Mouse (Mus musculus) thymus, adult 2 months (tissue): ENCODE data around the gene Ms4a4b. TPM values are rescaled to one million over a fixed set of nuclear protein-coding genes. Genes with fewer than 3 reads are reported as not detected.
"Not testable (repeated sequence)": the region's sequence is repeated elsewhere in the genome, so short reads cannot be mapped to it uniquely, and the experiment has no call there.

Experiments
- DNase-seq: peaks from one replicate; pipeline ENCODE4 v3.0.0; 2021
- H3K27ac ChIP-seq: fragments of 200-500 bp; 2 replicates; pipeline ENCODE4 v1.5.1; 2012; ENCODE audit warnings: low read length, control low read depth; ENCODE audit not compliant: control insufficient read depth, insufficient read depth
- H3K27me3 ChIP-seq: fragments of 200-500 bp; 2 replicates; pipeline ENCODE4 v1.6.1; 2012; ENCODE audit warnings: mild to moderate bottlenecking, low read length, moderate library complexity, mixed read lengths; ENCODE audit not compliant: control insufficient read depth, insufficient read depth
- H3K36me3 ChIP-seq: fragments of 200-500 bp; 2 replicates; pipeline ENCODE4 v1.6.1; 2012; ENCODE audit warnings: mild to moderate bottlenecking, low read length, moderate library complexity; ENCODE audit not compliant: control insufficient read depth, insufficient read depth
- H3K4me1 ChIP-seq: fragments of 200-500 bp; replicated peaks from 2 replicates; pipeline ENCODE4 v1.6.1; 2012; ENCODE audit warnings: low read length; ENCODE audit not compliant: control insufficient read depth, insufficient read depth
- H3K4me3 ChIP-seq: fragments of 200-500 bp; 2 replicates; pipeline ENCODE4 v1.5.1; 2012; ENCODE audit warnings: mild to moderate bottlenecking, low read length, control low read depth, moderate library complexity; ENCODE audit not compliant: control insufficient read depth, insufficient read depth
- CTCF ChIP-seq: fragments of 200-500 bp; IDR thresholded peaks from 2 replicates; pipeline ENCODE4 v1.5.1; 2012; ENCODE audit warnings: mild to moderate bottlenecking, control low read depth, low read length, moderate library complexity, borderline replicate concordance; ENCODE audit not compliant: control insufficient read depth, poor library complexity, insufficient read depth; ENCODE audit errors: extremely low read depth
- POLR2A ChIP-seq: fragments of 200-500 bp; IDR thresholded peaks from 2 replicates; pipeline ENCODE4 v1.6.1; 2012; ENCODE audit warnings: mild to moderate bottlenecking, low read length, control low read depth, moderate library complexity; ENCODE audit not compliant: control insufficient read depth, poor library complexity, insufficient read depth; ENCODE audit errors: extremely low read depth
- WGBS: fragments of 180-500 bp; shearing (Covaris S2); methylation state at CpG from one replicate; pipeline ENCODE4 v1.1.7; 2018; 5-methylcytosine and 5-hydroxymethylcytosine counted together
- polyA plus RNA-seq: library from polyadenylated mRNA; depleted of rRNA; stranded (reverse); fragments of >200 nt; gene quantifications from 2 replicates; pipeline ENCODE4 v1.2.3, GENCODE M21; 2012

The Ms4a4b gene
- polyA plus RNA-seq, 1 experiment: 57.3 TPM

DNA sequence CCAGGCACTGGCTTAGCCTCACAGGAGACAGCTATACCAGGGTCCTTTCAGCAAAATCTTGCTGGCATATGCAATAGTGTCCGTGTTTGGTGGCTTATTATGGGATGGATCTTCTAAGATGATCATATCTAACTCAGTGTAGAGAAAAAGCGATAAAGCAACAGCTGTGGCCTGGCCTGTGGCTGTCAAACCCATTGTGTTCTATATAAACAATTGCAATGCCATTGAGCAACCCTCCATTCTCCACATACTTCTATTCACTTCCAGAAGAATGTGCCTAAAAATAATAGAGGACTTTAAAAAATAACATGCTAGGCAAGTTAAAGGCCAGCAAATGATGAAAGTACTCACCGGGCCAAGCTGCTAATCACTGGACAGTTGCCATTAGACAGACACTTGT is 27.8 kb upstream of the Ms4a4b start:
- Histone ChIP-seq H3K4me1 (peaks cover 10% of the 10 kb centered on the region), H3K27me3 (no peaks in the 10 kb centered on the region), H3K36me3 (no peaks in the 10 kb centered on the region), H3K27ac (no peak overlapping the region), H3K4me3 (no peak overlapping the region)
- WGBS: 90% methylated on average over 3 of the region's 3 CpGs
- TF ChIP-seq POLR2A (no peak), CTCF (no peak)
- DNase-seq: no peak

DNA sequence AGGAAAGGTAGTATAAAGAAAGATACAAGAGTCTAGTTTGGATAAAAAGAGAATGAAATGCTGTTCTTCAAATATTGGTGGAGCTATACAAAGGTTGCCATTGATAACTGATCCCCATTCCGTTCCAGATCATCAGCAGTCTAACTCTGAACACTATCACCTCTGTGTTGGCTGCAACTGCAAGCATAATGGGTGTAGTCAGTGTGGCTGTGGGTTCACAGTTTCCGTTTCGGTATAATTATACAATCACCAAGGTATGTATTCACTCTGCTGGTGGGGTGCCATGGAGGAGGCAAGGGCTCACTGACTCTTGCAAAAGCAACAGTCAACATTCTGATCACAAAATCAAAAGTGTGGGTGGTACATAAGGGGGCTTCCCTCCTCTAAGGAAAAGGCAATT is 24.5 kb upstream of the Ms4a4b start:
- H3K36me3 ChIP-seq, DNase-seq, H3K4me1 ChIP-seq, H3K4me3 ChIP-seq, H3K27ac ChIP-seq, H3K27me3 ChIP-seq: not testable (repeated sequence)
- 77% methylated on average over 3 of the region's 3 CpGs for WGBS

GRCm38 (mm10) chr19:11431209-11431608 is 12.1 kb upstream of the Ms4a4b start:
- 91% methylated on average over 1 of the region's 1 CpGs for WGBS
- not testable (repeated sequence) for H3K4me3 ChIP-seq, H3K4me1 ChIP-seq, DNase-seq, H3K27me3 ChIP-seq, H3K36me3 ChIP-seq, H3K27ac ChIP-seq

DNA sequence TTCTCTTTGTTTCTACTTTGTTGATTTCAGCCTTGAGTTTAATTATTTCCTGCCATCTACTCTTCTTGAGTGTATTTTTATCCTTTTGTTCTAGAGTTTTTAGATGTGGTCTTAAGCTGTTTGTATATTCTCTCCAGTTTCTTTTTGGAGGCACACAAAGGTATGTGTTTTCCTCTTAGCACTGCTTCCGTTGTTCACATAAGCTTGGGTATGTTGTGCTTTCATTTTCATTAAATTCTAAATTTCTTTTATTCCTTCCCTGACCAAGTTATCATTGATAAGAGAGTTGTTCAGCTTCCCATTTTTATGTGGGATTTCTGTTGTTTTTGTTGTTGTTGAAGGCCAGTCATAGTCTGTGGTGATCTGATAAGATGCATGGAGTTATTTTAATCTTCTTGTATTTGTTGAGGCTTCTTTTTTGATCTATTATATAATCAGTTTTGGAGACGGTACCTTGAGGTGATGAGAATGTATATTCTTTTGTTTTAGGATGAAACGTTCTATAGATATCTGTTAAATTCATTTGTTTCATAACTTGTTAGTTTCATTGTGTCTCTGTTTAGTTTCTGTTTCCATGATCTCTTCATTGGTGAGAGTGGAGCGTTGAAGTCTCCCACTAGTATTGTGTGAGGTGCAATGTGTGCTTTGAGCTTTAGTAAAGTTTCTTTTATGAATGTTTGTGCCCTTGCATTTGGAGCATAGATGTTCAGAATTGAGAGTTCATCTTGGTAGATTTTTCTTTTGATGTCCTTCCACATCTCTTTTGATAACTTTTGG is 8.1 kb upstream of the Ms4a4b start:
- Histone ChIP-seq H3K36me3 (no peaks in the 10 kb centered on the region), H3K27me3 (no peaks in the 10 kb centered on the region), H3K4me3 (no peak overlapping the region), H3K27ac (no peak overlapping the region), H3K4me1 (peaks cover 4% of the 10 kb centered on the region)
- WGBS: 19% methylated on average over 4 of the region's 4 CpGs
- no peak for TF ChIP-seq POLR2A
- no peak for TF ChIP-seq CTCF
- DNase-seq: no peak

GRCm38 (mm10) chr19:11443964-11444363 is 611 bp downstream of the Ms4a4b start:
- TF ChIP-seq POLR2A (no peak), CTCF (no peak)
- 91% methylated on average over 5 of the region's 5 CpGs for WGBS
- H3K4me3 ChIP-seq: peak overlapping the region; percentile 32

GRCm38 (mm10) chr19:11447238-11447637 is 3.9 kb downstream of the Ms4a4b start:
- TF ChIP-seq CTCF (no peak), POLR2A (no peak)
- peaks cover 6% of the 10 kb centered on the region for H3K4me1 ChIP-seq
- no peaks in the 10 kb centered on the region for H3K36me3 ChIP-seq
- DNase-seq: no peak
- peak overlapping the region; percentile 81 for H3K27ac ChIP-seq
- 2% methylated on average over 2 of the region's 2 CpGs for WGBS
- no peaks in the 10 kb centered on the region for H3K27me3 ChIP-seq
- H3K4me3 ChIP-seq: peak overlapping the region; percentile 23

More at GRCm38 (mm10) chr19:11443964-11444363, 611 bp downstream of the Ms4a4b start:
- no peak for DNase-seq
- H3K27ac ChIP-seq: peak overlapping the region; percentile 71
- no peaks in the 10 kb centered on the region for H3K36me3 ChIP-seq
- peaks cover 17% of the 10 kb centered on the region for H3K4me1 ChIP-seq
- no peaks in the 10 kb centered on the region for H3K27me3 ChIP-seq

GRCm38 (mm10) chr19:11459041-11459440 is 15.7 kb downstream of the Ms4a4b start:
- not testable (repeated sequence) for H3K4me3 ChIP-seq, H3K4me1 ChIP-seq, H3K27me3 ChIP-seq, H3K36me3 ChIP-seq, H3K27ac ChIP-seq, DNase-seq
- WGBS: 71% methylated on average over 4 of the region's 4 CpGs

DNA sequence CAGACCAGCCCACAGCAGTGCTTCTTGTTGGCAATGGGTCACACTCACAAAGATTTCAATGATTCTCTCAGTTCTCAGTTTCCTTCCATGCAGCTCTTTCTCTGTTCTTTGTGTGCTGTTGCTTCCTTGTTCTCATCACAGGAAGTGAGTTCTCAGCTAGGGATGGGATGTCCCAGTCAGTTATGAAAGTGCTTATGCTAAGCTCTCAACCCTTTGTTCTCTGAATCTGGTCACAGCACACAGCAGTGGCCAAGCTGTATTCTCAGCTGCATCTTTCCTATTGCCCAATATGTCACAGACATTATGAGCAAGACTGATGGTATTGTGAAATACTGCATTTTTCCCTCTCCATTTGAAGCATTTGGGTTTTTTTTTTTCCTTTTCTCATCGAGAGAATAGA is 21.4 kb downstream of the Ms4a4b start:
- whole genome bisulfite sequencing: 9% methylated on average over 1 of the region's 1 CpGs
- not testable (repeated sequence) for DNase-seq, H3K4me3 ChIP-seq, H3K4me1 ChIP-seq, H3K36me3 ChIP-seq, H3K27ac ChIP-seq, H3K27me3 ChIP-seq
